Mouse (Mus musculus): ENCODE data around the gene Egfl7.

Egfl7 gene

DNA sequence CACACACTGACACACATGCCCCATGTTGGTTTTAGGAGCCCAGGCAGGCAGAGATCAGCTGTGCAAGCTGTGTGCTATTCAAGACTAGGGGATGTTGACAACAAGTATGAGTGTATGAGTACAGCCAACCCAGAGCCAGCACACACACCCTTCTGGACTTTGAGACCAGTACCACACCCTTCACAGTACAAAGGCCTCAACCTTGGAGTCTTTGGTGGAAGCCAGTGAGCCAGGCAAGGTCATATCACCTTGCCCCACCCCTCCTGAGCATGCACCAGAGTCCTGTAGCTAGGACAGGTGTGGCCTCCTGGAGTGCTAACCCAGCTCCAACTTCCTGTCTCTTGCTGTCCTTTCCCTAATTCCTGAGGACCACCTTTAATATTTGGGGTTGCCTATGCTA lies 31.2 kb downstream of the Egfl7 start:
- DNase-seq (ENCODE audit: low spot score in 2 of 2), result no peak

DNA sequence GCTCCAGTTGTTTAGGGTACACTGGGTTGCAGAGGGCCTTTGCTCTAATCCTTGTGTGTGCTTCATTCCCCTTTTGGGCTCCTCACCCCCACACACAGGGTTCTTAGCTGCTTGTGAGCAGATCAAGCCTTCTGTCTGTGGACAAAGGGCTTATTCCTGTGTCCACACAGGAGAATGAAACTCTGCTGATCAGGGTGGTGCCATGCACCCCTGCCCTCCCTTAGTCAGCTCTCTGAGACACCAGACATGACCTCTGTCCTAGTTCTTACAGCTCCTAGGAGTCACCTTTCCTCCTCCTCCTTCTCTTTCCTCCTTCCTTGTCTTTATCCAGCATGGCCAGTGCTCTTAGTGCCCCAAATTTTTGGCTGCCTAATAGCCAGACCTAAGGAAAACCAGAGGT lies 32.1 kb downstream of the Egfl7 start:
- DNase-seq (ENCODE audit: low spot score in 2 of 2), result no peak

DNA sequence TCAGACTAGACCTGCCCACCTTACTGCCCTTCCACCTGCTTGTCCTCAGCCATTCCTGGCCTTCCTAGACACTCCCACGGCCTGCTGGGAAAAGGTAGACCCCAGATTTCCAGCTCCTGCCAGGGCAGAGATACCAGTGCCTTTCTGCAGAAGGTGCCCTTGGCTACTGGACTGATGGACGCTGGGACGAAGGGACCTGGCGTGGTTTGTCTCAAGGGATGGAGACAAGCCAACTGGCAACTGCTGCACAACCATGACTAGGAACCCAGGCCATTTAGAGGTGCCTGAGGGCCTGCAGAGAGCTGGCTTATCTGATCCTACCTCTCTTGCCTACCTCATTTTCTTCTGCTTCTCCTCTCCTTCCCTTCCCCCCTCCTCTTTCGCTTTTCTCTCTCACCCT lies 35.1 kb downstream of the Egfl7 start:
- no peak for DNase-seq (ENCODE audit: low spot score in 2 of 2)

DNA sequence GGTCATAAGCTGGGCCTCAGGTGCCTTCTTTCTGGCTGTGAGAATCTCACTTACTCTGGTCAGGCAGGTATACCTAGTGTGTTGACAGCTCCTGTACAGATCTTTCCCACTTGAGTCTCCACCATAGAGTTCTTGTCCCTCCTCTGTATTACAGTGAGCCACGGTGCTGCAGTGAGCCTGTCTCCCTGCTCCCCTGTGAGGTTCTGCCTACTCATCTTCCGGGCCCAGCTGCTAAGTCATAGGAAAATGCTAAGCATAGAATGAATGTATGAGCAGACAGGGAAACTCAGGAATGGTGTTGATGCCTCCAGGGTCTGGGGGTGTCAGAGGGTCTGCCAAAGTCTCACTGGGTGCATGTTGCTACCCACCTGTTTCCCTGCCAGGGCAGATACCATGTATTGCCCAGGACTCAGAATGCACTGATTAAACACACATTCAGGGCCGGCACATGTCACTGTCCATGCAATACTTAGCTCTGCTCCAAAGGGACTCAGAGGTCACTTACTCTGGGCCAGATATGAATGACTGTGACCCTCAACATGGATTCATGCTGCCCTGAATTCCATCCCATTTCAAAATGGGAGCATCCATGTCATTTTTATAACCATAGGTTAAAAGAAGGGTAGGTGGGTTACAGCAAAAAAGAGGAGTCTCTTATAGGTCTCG lies 35.8 kb downstream of the Egfl7 start:
- DNase-seq (ENCODE audit: low spot score in 2 of 2), result no peak

DNA sequence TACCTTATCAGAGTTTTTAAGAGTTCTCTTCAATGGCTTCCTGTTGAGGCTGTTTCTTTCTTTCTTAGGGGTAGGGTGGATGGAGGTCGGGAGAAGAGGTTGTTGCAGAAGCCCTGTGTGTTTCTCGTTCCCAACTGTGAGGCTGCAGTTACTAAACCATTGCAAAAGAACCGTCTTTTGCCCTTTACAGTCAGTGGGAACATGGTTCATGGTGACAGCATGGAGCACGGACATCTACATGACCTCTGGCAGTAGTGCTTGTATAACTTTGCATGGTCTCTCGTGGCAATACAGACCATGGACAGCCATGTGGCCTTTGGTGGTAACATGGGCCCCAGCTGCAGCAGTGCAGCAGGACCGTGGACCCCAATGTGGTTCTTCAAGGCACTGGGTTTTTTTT lies 37.5 kb downstream of the Egfl7 start:
- DNase-seq (ENCODE audit: low spot score in 2 of 2), result no peak

DNA sequence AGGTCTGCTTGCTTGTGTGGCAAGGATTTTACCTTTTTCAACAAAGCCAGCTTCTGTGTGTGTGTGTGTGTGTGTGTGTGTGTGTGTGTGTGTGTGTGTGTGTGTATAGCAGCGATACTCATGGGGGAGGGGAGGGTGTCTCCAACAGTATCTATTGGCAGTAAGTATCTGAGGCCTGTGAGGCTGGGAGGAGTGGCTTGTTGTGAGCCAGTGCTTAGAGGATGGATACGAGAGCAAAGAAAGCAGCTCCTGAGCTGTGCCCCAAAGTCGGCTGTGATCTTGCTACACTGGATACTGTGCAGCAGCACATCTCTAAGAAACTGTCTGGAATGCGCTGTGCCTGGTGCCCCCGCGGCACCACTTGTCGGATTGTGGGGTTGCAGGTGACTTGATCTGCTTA lies 38.1 kb downstream of the Egfl7 start:
- DNase-seq (ENCODE audit: low spot score in 2 of 2), result no peak

DNA sequence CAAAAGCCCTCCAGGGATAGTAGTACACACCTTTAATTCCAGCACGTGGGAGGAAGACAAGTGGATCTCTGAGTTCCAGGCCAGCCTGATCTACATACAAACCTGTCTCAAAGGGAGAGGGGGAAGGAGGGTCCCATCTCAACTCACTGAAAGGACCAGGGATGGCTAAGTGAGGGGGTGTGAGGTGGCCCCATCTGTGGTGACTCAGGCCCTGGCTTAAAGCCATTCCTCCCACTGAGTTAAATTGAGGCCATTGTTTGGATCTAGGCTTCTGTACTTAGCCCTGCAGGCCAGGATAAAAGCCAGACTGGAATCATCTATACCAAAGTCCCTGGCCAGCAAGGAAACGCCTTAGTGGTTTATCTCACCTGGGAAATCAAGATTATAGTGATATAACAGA lies 41.4 kb downstream of the Egfl7 start:
- no peak for DNase-seq (ENCODE audit: low spot score in 2 of 2)

DNA sequence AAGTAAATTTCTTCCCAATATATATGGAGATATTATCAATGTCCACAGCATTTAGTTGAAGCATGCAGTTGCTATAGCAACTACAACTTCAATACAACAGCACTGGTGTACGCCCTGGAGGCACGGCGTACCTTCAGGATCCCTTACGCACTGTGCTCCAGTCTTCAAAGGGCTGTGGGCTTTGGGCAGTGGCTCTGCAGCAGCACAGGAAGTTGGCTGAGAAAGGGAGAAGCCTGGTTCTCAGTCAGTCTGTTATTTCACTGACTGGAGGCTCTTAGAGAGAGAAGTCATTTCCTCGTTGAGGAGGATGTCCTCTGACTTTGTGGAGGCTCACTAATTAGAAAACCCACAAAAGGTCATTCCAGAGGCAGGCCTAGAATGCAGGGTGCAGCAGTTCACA lies 43.2 kb downstream of the Egfl7 start:
- DNase-seq (ENCODE audit: low spot score in 2 of 2), result no peak

DNA sequence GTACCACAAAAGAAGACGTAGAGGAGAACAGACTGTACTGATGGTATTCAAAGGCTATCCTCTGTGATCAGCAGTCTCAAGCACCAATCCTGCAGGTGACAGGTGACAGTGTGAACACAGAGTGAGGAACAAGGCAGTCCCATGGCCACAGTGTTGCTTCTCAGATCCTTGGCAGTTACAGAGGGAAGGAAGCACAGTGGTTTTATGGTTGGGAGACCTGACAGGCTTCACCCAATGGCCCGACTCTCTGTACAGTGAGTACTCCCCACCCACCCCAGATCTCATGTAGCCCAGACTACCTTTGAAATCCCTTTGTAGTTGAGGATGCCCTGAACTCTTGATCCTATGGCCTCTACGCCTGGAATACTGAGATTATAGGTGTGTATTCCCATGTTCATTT lies 45.6 kb downstream of the Egfl7 start:
- no peak for DNase-seq (ENCODE audit: low spot score in 2 of 2)

DNA sequence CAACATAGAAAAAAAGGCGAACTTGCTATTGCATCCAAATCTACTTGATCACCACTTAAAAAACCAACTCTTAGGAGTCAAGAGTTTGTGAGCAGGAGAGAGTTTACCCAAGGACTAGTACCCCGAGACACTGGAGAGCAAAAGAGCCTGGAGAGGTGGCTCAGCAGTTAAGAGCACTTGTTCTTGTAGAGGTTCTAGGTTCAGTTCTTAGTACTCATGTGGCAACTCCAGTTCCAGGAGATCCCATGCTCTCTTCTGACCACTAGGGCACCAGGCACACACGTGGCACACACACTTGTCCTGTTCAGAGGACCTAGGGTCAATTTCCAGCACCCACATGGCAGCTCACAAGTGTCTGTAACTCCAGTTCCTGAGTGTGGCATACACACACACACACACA lies 46.3 kb downstream of the Egfl7 start:
- DNase-seq (ENCODE audit: low spot score in 2 of 2), result no peak

DNA sequence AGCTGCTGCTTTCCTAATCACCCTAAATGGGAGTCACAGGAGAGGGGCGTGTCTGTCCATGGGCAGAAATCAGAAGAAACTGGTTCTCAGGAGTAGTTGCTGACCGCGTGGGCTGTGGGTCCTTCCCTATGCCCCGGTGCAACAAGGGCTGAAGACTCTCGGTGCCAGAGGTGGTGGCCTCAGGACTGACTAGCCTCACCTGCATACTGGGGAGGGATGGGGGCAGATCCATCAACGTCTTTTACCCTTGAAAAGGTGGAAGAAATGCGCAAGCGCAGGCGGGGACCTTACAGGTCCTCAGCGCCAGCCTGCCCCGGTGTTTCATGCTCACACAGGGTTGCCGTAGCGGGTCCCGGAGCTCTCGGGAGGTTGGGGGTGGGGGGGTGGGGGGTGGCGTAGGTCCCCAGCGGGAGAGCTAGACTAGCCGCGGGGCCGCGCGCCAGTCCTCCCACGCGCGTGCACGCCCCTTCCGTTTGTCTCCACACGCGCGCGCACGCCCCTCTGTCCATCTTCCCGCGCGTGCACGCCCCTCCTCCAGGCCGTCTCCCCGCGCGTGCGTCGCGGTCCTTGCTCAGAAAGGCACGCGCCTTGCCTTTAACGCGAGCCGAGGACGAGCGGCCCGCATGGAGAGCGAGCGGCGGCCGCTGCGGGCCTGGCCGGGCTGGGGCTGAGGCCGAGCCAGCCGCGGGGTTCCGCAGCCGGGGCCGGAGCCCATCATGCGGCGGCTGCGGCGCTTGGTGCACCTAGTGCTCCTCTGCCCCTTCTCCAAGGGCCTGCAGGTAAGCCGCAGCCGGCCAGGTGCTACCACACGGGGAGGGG lies 48.3 kb downstream of the Egfl7 start, which contains the start of gene Fam69b:
Gene Fam69b, plus strand, starts transcription at position 537 of the 819 bp plus-strand sequence.
- peak; percentile 27 to 42 for DNase-seq (ENCODE audit: low spot score in 2 of 2)

DNA sequence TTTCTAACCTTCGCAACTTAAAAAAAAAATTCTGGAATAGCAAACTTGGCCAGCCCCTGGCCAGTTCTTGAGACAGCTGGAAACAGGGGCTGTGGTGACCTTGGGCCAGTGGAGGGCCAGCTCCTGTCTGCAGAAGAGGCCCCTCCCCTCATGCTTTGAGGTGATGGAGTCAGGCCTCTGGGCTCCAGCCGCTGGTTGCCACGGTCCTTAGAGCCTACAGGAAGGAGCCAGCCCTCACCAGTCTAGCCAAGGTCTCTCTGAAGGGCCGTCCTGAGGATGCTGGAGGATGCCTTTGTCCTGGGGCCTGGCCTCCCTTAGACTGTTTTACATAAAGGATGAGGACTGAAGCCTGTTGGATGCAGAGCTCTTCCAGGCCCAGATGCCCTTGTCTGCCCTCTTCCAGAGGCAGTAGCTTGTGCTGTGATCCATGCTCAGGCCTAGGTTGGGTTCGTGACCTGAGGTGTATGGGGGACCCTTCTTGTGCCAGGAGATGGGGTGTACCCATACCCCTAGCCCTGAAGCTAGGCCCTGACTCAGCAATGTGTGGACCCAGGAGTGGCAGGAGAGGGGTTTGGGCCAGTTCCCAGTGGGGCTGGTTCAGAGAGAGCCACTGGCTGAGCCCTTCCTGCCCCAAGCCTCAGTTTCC lies 49.1 kb downstream of the Egfl7 start:
- no peak for DNase-seq (ENCODE audit: low spot score in 2 of 2)

DNA sequence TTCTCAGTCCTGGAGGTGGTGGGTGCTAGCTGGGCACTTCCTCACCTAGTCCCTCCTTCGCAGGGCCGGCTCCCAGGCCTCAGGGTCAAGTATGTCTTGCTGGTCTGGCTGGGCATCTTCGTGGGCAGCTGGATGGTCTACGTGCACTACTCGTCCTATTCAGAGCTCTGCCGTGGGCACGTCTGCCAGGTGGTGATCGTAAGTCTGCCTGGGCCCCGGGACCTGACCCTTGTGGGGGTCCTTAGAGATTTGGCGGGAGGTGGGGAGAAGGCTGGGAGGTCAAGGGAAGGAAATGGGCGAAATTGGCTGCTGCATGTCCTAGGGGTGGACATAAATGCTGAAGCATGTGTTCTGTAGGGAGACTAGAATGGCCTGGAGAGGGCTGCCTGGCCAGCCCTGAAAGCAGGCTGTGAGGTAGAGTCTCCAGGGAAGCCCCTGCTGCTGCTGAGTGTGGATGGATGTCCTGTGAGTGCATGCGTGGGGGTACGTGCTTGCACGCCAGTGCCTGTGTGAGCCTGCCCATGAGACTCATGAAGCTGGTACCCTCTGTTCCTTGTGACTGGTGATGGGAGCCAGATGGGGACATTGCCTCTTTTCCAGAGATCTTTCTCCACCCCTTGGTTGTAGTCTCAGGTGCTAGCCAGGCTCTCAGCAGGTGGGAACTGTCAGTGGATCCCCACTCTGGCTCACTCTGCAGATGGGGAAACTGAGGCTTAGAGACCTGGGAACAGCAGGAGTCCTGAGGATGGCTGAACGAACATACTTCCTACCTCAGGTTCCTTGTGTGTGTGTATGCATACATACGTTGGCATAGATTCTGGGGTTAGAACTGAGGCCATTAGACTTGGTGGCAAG lies 53.0 kb downstream of the Egfl7 start:
- DNase-seq (ENCODE audit: low spot score in 2 of 2), result no peak

DNA sequence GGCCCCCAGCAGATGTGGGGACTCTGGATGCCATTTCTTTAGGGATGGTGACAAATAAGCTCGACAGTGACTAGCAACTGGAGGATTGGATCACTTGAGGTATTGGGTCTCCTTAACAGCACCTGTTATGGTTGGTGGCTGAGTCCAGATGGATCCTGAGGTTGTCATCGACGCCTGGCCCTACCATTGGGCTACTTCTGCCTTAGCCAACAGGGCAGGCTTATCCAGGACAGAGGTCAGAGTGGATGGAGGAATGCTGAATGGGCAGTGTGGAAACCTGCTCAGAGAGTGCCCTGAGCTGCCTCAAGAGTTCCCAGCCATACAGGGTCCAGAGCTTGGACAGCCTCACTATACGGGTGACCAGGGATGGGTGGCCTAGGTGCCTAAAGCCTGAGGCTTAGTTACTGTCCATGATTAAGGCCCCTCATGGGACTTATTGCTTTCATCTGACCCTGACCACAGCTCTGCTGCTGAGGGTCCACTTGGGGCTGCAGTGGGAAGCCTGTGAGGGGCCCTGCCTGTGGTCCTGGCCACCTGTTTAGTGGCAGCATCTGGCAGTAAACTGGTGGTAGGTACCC lies 54.2 kb downstream of the Egfl7 start:
- no peak for DNase-seq (ENCODE audit: low spot score in 2 of 2)

DNA sequence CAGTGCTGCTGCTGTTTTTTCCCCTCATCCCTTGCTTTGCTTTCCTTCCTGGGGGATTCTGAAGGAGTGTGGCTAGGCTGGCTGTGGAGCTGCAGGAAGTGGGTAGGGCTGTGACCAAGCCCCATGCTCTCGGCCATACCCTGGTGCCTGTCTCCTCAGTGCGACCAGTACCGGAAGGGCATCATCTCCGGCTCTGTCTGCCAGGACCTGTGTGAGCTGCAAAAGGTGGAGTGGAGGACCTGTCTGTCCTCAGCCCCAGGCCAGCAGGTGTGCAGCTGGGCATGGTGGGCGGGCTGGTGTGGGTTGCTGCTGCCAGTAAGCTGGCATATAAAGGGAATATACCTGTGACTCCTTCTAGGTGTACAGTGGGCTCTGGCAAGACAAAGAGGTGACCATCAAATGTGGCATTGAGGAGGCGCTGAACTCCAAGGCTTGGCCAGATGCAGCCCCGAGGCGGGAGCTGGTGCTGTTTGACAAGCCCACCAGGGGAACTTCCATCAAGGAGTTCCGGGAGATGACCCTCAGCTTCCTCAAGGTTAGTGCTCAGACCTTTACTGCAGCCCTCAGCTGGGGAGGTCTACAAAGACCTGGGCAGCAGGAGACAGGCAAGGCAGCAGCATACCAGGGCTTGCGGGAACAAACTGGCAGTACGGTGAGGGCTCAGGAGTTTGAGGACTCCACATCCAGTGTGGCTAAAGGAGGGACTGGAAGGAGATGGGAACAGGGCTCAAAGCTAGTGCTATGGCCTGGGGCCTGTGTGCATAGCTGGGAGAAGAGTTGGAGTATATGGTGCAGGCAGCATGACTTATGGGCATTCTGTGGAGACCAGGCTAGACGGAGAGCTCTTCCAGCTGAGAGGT lies 55.0 kb downstream of the Egfl7 start:
- DNase-seq (ENCODE audit: low spot score in 2 of 2), result no peak

DNA sequence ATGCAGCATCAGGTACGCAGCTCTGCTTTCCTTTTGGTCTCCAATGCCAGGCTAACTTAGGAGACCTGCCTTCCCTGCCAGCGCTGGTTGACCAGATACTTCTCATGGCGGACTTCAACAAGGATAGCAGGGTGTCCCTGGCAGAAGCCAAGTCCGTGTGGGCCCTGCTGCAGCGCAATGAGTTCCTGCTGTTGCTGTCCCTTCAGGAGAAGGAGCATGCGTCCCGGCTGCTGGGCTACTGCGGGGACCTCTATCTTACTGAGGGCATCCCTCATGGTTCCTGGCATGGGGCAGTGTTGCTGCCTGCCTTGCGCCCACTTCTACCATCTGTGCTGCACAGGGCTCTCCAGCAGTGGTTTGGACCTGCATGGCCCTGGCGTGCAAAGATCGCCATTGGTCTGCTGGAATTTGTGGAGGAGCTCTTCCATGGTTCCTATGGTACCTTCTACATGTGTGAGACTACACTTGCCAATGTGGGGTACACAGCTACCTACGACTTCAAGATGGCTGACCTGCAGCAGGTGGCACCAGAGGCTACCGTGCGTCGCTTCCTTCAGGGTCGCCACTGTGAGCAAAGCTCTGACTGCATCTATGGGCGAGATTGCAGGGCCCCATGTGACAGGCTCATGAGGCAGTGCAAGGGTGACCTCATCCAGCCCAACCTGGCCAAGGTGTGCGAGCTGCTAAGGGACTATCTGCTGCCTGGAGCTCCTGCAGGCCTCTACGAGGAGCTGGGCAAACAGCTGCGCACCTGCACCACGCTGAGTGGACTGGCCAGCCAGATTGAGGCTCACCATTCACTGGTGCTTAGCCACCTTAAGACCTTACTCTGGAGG lies 55.9 kb downstream of the Egfl7 start:
- DNase-seq (ENCODE audit: low spot score in 2 of 2), result no peak

DNA sequence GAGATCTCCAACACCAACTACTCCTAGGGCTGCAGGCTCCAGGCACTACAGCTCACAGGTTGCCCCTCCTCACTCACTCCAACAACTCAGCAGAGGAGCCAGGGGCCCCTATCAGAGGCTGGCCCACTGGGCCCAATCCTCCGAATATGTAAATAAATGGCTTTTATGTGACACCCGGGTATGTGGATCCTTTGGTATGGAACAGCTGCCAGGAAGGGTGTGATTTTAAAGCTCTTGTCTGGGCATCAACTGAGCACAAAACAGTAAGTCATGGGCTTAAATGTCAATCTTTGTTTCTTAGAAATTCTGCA lies 56.5 kb downstream of the Egfl7 start:
- no peak for DNase-seq (ENCODE audit: low spot score in 2 of 2)

DNA sequence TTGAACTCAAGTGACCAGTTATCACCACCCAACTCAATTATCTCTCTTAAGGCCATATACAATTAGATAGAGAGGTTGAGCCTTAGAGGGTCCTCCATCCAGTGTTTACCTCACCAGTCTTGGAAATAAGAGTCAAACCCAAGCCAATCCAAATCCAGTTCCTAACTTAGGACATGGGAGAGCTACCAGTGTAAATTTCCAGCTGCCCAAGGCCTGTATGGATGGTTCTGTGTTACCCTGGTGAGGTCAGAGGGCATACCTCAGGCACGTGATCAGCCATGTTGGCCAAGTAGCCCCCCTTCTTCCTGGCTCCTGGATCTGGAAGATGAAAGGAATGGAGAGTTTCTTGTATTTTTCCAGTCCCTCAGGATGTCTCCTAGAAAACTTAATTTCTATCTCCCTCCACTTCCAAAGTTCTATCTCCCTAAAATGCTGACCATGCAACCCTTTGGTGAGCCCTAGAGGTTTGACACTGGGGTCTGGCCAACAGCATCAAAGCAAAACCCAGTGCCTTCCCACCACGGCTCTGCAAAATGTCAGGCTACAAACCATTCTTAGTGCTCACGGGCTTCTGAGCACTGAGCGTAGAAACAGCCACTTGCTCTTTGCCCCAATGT lies 57.6 kb downstream of the Egfl7 start:
- DNase-seq (ENCODE audit: low spot score in 2 of 2), result no peak

DNA sequence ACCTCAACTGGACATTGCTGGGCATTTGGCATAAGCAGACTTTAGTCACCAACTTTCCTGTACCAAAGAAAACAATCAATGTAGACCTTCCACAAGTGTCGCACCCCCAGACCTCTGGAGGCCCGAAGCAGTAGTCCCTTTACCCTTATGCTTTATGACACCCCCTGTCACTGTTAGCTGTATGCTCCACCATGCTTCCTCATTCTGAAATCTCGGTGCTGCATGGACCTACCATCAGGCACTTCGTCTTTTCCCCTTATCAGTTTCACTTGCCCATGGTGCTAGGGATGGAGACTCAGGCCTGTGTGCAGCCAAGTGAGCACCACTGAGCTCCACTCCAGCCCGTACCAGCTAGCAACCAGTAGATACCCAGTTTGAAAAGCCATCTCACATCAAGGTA lies 58.2 kb downstream of the Egfl7 start:
- no peak for DNase-seq (ENCODE audit: low spot score in 2 of 2)

All from urinary bladder, adult 18-20 months (tissue).